Mouse (Mus musculus): ENCODE results near the gene Rp2.

Gene Rp2

DNA sequence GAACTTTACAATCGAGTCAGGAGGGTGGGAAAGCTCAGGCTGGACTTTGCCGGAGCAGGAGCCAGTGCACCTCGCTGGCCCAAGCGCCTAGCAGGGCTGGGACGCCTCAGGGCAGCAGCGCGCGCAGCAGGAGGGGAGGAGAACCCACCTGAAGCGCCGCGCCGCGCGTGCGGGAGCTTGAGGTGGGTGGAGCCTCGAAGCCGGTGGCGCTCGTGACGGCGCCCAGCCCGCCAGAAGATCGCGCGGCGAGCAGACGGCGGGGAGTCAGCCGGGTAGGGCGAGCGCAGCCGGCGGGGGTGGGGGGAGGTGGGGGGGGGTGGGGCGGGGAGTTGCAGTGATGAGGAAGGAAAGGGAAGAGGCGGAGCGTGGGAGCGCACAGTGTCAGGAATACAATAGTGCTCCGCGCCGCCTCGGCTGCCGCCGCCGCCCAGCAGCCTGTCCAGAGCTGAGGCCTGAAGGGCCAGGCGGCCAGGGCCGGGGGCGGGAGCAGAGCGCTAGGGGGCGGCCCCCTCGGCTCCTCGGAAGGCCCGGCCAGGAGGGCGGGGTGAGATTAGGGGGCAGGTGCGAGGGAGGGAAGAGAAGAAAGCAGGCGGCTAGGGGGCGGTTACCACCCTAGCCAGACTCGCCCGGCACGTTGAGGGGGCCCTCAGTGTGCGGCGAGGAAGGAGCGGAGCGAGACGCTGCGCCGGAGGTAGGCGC lies 61.0 kb downstream of the Rp2 start, which contains the start of gene Jade3:
Jade3 (plus strand) TSS at position 549 of the 699 bp plus-strand sequence.
- peak; percentile 93 for DNase-seq (ENCODE audit: low read depth)

- DNase-seq (ENCODE audit: low read depth) = peak; percentile 57
Observed at GRCm38 (mm10) chrX:20425839-20426449, 61.7 kb downstream of the Rp2 start.
